Mouse (Mus musculus): ENCODE data around the gene Epo. TPM values are rescaled to one million over a fixed set of nuclear protein-coding genes. Genes with fewer than 3 reads are reported as not detected.

Epo gene
- not detected in 2 replicates for polyA plus RNA-seq (2015; fragmentation: Nextera tagmentation; extraction: Ambion mirVana)

GRCm38 (mm10) chr5:137533117-137533827 is at the start of gene Epo, which contains the start of gene Gnb2:
TSS of gene Epo (minus strand) at chr5:137533242.
TSS of gene Gnb2 (minus strand) at chr5:137533510.
- peak within 1 kb of the TSS; percentile 97 for H3K4me2 ChIP-seq
- peak within 1 kb of the TSS; percentile 94 for H3K9ac ChIP-seq
- H3K4me3 ChIP-seq = peak within 1 kb of the TSS; percentile 91
- peak within 1 kb of the TSS; percentile 93 for H3K27ac ChIP-seq
- no peaks in the 10 kb centered on the region for H3K27me3 ChIP-seq
- no peaks in the 10 kb centered on the region for H3K9me3 ChIP-seq
- H3K4me1 ChIP-seq = peaks cover 19% of the 10 kb centered on the region
- peak; percentile 74 for ATAC-seq (ENCODE audit: insufficient number of reproducible peaks, insufficient read depth, low FRiP score, low TSS enrichment, low read depth)
- WGBS = under 1% methylated on average over 39 of the region's 40 CpGs
- H3K36me3 ChIP-seq = peaks cover 20% of the 10 kb centered on the region

GRCm38 (mm10) chr5:137582702-137583101 is 49.7 kb upstream of the Epo start:
- no peak for ATAC-seq (ENCODE audit: insufficient number of reproducible peaks, insufficient read depth, low FRiP score, low TSS enrichment, low read depth)
- peaks cover 16% of the 10 kb centered on the region for H3K4me1 ChIP-seq
- peaks cover 9% of the 10 kb centered on the region for H3K27me3 ChIP-seq
- peak overlapping the region; percentile 67 for H3K4me2 ChIP-seq
- peak overlapping the region; percentile 44 for H3K4me3 ChIP-seq
- WGBS = 31% methylated on average over 8 of the region's 8 CpGs
- no peaks in the 10 kb centered on the region for H3K36me3 ChIP-seq
- peaks cover 1% of the 10 kb centered on the region; the same call in 1 of the 2 replicates for H3K9me3 ChIP-seq
- peak overlapping the region; percentile 62 for H3K9ac ChIP-seq
- H3K27ac ChIP-seq = no peak overlapping the region

DNA sequence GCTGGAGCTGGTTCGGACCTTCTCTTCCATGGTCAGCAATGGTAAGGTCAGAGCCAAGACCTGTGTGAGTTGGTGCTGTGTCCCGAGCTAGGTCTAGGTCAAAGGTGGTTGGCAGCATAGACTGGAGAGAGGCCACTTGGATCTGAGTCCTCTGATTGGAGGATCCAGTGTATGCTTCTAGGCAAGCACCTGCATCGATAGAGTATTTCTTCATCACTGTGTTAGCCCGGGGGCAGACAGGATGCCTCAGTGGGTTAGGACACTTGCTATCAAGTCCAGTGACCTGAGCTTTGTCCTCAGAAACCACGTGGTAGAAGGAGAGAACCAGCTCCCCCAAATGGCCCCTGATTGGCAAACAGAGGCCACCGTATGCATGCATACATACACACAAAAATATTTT is 47.2 kb upstream of the Epo start:
- Histone ChIP-seq H3K4me2 (no peak overlapping the region), H3K9ac (no peak overlapping the region), H3K36me3 (no peaks in the 10 kb centered on the region), H3K9me3 (no peaks in the 10 kb centered on the region), H3K4me3 (no peak overlapping the region), H3K4me1 (peaks cover 16% of the 10 kb centered on the region), H3K27ac (no peak overlapping the region), H3K27me3 (peaks cover 9% of the 10 kb centered on the region)
- WGBS = 80% methylated on average over 6 of the region's 6 CpGs
- no peak for ATAC-seq (ENCODE audit: insufficient number of reproducible peaks, insufficient read depth, low FRiP score, low TSS enrichment, low read depth)

- no peaks in the 10 kb centered on the region for H3K36me3 ChIP-seq
- no peaks in the 10 kb centered on the region for H3K9me3 ChIP-seq
- WGBS = 7% methylated on average over 27 of the region's 27 CpGs
- H3K4me3 ChIP-seq = peak overlapping the region; percentile 33
- H3K4me2 ChIP-seq = peak overlapping the region; percentile 53
- H3K9ac ChIP-seq = peak overlapping the region; percentile 60
- peaks cover 16% of the 10 kb centered on the region for H3K27me3 ChIP-seq
- H3K27ac ChIP-seq = no peak overlapping the region
- ATAC-seq (ENCODE audit: insufficient number of reproducible peaks, insufficient read depth, low FRiP score, low TSS enrichment, low read depth) = no peak
- peaks cover 9% of the 10 kb centered on the region; the same call in 1 of the 2 replicates for H3K4me1 ChIP-seq
These were observed 41.4 kb upstream of the Epo start for GRCm38 (mm10) chr5:137574470-137574901.

DNA sequence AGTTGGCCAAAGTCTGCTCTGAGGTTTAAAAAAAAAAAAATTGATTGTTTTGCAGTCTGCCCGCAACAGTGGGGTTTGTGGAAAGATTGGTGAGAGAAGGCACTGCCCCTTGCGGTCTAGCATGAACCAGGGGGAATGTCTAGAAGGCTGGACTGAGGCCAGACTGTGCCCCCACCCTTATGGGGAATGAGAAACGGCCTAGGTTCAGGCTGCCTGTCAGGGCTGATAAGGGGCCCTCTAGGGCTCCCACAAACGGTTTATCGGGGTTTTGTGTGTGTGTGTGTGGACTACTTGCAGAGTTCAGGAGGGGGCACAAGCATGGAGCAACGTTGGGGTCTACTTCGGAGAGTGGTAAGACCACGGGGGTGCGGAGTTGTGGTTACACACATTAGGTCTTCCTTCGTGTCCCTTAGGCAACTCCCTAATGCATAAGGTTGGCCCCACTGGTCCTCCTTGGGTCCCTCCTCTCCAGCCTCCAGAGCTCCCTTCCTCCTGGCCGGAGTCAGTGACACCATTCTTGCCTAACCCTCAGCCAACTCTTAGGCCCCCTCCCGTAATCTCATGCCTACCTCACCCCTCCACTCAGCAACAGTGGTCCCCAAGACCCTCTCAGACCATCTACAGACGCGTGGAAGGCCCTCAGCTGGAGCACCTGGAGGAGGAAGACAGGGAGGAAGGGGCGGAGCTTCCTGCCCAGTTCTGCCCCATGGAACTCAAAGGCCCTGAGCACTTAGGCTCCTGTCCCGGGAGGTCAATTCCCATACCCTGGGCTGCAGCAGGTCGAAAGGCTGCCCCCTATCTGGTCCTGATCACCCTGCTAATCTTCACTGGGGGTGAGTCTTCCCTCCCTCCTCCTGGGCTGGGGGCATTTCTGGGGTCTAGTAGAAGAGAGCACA is 37.9 kb upstream of the Epo start:
- Histone ChIP-seq H3K9ac (no peak overlapping the region), H3K4me1 (peaks cover 12% of the 10 kb centered on the region; the same call in 1 of the 2 replicates), H3K27me3 (peaks cover 16% of the 10 kb centered on the region), H3K4me2 (no peak overlapping the region; the same call in 1 of the 2 replicates), H3K4me3 (no peak overlapping the region), H3K36me3 (no peaks in the 10 kb centered on the region), H3K9me3 (no peaks in the 10 kb centered on the region), H3K27ac (no peak overlapping the region)
- WGBS = 73% methylated on average over 17 of the region's 17 CpGs
- ATAC-seq (ENCODE audit: insufficient number of reproducible peaks, insufficient read depth, low FRiP score, low TSS enrichment, low read depth) = no peak

DNA sequence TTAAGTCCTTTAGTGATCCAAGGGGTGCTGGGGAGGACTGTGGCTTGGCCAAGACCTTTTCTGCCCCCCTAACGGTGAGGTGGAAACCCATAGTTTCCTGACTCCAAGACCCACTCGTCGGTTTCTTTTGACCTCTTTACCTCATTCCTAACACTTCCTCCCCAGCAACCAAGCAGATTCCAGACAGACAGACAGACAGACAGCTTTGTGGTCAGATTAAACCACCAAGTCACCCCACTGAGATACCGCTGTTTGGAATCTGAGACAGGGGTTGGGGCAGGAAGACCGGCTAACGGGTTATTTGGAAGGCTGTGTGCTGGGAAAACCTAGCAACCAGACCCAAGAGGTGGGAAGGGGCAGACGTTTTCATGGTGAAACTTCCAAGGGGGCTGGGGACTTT is 37.1 kb upstream of the Epo start:
- 49% methylated on average over 7 of the region's 7 CpGs for WGBS
- ATAC-seq (ENCODE audit: insufficient number of reproducible peaks, insufficient read depth, low FRiP score, low TSS enrichment, low read depth) = no peak
- H3K9ac ChIP-seq = no peak overlapping the region
- no peak overlapping the region for H3K27ac ChIP-seq
- H3K4me1 ChIP-seq = peaks cover 12% of the 10 kb centered on the region; the same call in 1 of the 2 replicates
- H3K4me2 ChIP-seq = peak overlapping the region; percentile 7; the same call in 1 of the 2 replicates
- no peaks in the 10 kb centered on the region for H3K9me3 ChIP-seq
- H3K27me3 ChIP-seq = peaks cover 16% of the 10 kb centered on the region
- no peaks in the 10 kb centered on the region for H3K36me3 ChIP-seq
- no peak overlapping the region for H3K4me3 ChIP-seq

DNA sequence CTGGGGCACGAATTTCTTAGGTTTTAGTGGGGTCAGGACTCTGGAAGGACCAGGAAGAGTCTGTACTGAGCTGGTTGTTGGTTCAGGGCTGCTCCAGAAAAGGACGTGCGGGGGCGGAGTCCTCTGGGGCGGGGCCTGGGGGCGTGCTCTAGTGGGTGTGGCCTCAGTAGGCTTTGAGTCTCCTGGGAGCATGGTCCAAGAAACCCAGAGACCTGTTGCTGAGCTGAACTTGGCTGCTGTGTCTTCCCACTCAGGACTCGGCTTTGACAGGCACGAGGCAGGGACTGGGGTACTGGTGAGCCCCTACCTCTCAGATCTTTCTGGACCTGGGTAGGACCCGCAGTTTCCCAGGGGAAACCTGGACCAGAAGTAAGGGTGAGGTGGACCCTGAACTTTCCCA is 36.6 kb upstream of the Epo start, which contains the start of gene Tfr2:
Gene Tfr2, plus strand, starts transcription at position 176 of the 400 bp plus-strand sequence.
- H3K4me1 ChIP-seq = peaks cover 12% of the 10 kb centered on the region; the same call in 1 of the 2 replicates
- no peak within 1 kb of the TSS for H3K4me3 ChIP-seq
- WGBS = 37% methylated on average over 9 of the region's 9 CpGs
- no peaks in the 10 kb centered on the region for H3K36me3 ChIP-seq
- H3K4me2 ChIP-seq = peak within 1 kb of the TSS; percentile 7
- no peak within 1 kb of the TSS for H3K9ac ChIP-seq
- ATAC-seq (ENCODE audit: insufficient number of reproducible peaks, insufficient read depth, low FRiP score, low TSS enrichment, low read depth) = 0 out of 2 replicates have a peak, but pooled peaks have one; percentile 27
- H3K27me3 ChIP-seq = peaks cover 11% of the 10 kb centered on the region
- no peaks in the 10 kb centered on the region for H3K9me3 ChIP-seq
- no peak within 1 kb of the TSS for H3K27ac ChIP-seq

DNA sequence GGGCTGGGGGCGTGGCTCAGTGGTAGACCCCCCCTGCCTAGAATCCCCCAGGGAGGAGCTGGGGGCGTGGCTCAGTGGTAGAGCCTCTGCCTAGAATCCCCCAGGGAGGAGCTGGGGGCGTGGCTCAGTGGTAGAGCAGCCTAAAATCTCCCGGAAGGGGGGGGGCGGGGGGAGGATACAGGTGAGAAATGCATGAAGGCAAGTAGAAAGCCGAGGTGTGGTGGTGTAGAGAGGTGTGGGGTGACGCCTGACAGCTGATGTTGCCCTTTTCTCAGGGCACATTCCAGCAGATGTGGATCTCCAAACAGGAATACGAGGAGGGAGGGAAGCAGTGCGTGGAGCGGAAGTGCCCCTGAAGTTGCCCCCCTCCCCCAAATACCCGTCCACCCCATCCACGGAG is 36.0 kb upstream of the Epo start:
- no peak overlapping the region for H3K27ac ChIP-seq
- H3K9me3 ChIP-seq = no peaks in the 10 kb centered on the region
- ATAC-seq (ENCODE audit: insufficient number of reproducible peaks, insufficient read depth, low FRiP score, low TSS enrichment, low read depth) = no peak
- H3K9ac ChIP-seq = no peak overlapping the region
- 70% methylated on average over 12 of the region's 12 CpGs for WGBS
- H3K27me3 ChIP-seq = peaks cover 5% of the 10 kb centered on the region
- H3K4me2 ChIP-seq = no peak overlapping the region
- H3K4me1 ChIP-seq = peaks cover 5% of the 10 kb centered on the region; the same call in 1 of the 2 replicates
- H3K4me3 ChIP-seq = no peak overlapping the region
- no peaks in the 10 kb centered on the region for H3K36me3 ChIP-seq

GRCm38 (mm10) chr5:137568223-137568798 is 35.3 kb upstream of the Epo start:
- Histone ChIP-seq H3K27ac (no peak overlapping the region), H3K9ac (no peak overlapping the region), H3K9me3 (no peaks in the 10 kb centered on the region), H3K4me2 (no peak overlapping the region), H3K4me1 (peaks cover 4% of the 10 kb centered on the region; the same call in 1 of the 2 replicates), H3K36me3 (no peaks in the 10 kb centered on the region), H3K4me3 (no peak overlapping the region), H3K27me3 (no peaks in the 10 kb centered on the region)
- 87% methylated on average over 8 of the region's 8 CpGs for WGBS
- no peak for ATAC-seq (ENCODE audit: insufficient number of reproducible peaks, insufficient read depth, low FRiP score, low TSS enrichment, low read depth)

GRCm38 (mm10) chr5:137566416-137566815 is 33.4 kb upstream of the Epo start:
- no peak overlapping the region for H3K4me3 ChIP-seq
- H3K27me3 ChIP-seq = no peaks in the 10 kb centered on the region
- H3K9ac ChIP-seq = no peak overlapping the region
- ATAC-seq (ENCODE audit: insufficient number of reproducible peaks, insufficient read depth, low FRiP score, low TSS enrichment, low read depth) = no peak
- no peak overlapping the region for H3K27ac ChIP-seq
- WGBS = 91% methylated on average over 5 of the region's 5 CpGs
- peaks cover 4% of the 10 kb centered on the region; the same call in 1 of the 2 replicates for H3K4me1 ChIP-seq
- H3K36me3 ChIP-seq = no peaks in the 10 kb centered on the region
- no peak overlapping the region for H3K4me2 ChIP-seq
- no peaks in the 10 kb centered on the region for H3K9me3 ChIP-seq

DNA sequence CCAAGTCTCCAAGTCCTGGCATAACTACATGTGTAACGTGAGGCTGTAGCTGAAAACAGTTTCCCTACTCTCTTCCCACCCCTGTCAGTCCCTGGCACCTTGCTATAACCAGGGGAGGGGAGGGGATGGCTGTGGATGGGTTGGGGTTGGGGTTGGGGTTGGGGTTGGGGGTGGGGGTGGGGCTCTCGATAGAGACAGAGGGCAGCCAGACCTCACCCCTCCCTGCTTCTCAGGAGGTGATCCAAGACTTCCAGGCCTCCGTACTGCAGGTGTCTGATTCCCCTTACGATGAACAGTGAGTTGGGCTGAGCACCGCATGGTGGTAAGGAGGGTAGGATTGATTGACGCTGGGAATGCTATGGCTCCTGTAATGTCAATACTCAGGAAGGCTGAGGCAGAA is 32.7 kb upstream of the Epo start:
- 65% methylated on average over 6 of the region's 6 CpGs for WGBS
- Histone ChIP-seq H3K36me3 (no peaks in the 10 kb centered on the region), H3K9me3 (no peaks in the 10 kb centered on the region), H3K4me1 (peaks cover 4% of the 10 kb centered on the region; the same call in 1 of the 2 replicates), H3K9ac (no peak overlapping the region), H3K27me3 (no peaks in the 10 kb centered on the region), H3K4me2 (no peak overlapping the region), H3K4me3 (no peak overlapping the region), H3K27ac (no peak overlapping the region)
- no peak for ATAC-seq (ENCODE audit: insufficient number of reproducible peaks, insufficient read depth, low FRiP score, low TSS enrichment, low read depth)
